Mouse (Mus musculus) CH12.LX (cell line): ENCODE measurements around the gene Helz. TPM values are rescaled to one million over a fixed set of nuclear protein-coding genes. Genes with fewer than 3 reads are reported as not detected.

Experiments
- DNase-seq: peaks from one replicate; pipeline ENCODE4 v3.0.0-alpha.2; 2013; ENCODE audit errors: extremely low read depth
- H3K27ac ChIP-seq: 2 replicates; pipeline ENCODE4 v1.5.1; 2012; ENCODE audit warnings: low read depth, mild to moderate bottlenecking, control low read depth, moderate library complexity; ENCODE audit not compliant: insufficient read depth
- H3K27me3 ChIP-seq: replicated peaks from 2 replicates; pipeline ENCODE3; 2012; ENCODE audit warnings: inconsistent platforms
- H3K36me3 ChIP-seq, 2 experiments: replicated peaks in 1 of 2; 2 replicates each; pipeline versions ENCODE3 to v1.6.1; 2012; ENCODE audit warnings: inconsistent platforms in 1 of 2, low read length in 1 of 2, mild to moderate bottlenecking in 1 of 2, mixed read lengths in 1 of 2, moderate library complexity in 1 of 2; ENCODE audit not compliant: control insufficient read depth in 1 of 2, insufficient read depth in 1 of 2
- H3K4me1 ChIP-seq, 2 experiments: 2 replicates each; pipeline ENCODE4 v1.6.1; 2012; ENCODE audit warnings: inconsistent platforms in 1 of 2, moderate library complexity in 1 of 2; ENCODE audit not compliant: insufficient read depth in 2 of 2, control insufficient read depth in 1 of 2
- H3K4me2 ChIP-seq: 2 replicates; pipeline ENCODE4 v1.6.1; 2012; ENCODE audit warnings: low read depth, mild to moderate bottlenecking, control low read depth; ENCODE audit not compliant: poor library complexity, insufficient read depth, severe bottlenecking
- H3K4me3 ChIP-seq, 3 experiments: fragments of 150-350 bp in 1 of 3; sonication (generic) in 1 of 3; replicated peaks in 1 of 3; 2 replicates each; pipeline versions ENCODE3 to v1.5.1; 2011 to 2012; ENCODE audit warnings: low read depth in 2 of 3, low read length in 2 of 3, mild to moderate bottlenecking in 2 of 3, moderate library complexity in 2 of 3, control low read depth in 1 of 3, improper control_type of control experiment in 1 of 3, inconsistent platforms in 1 of 3, mixed read lengths in 1 of 3; ENCODE audit not compliant: poor library complexity in 1 of 3
- H3K79me2 ChIP-seq: replicated peaks from 2 replicates; pipeline ENCODE4 v1.6.1; 2012; ENCODE audit warnings: mild to moderate bottlenecking, moderate library complexity; ENCODE audit not compliant: control insufficient read depth, poor library complexity, insufficient read depth, severe bottlenecking; ENCODE audit errors: extremely low read depth
- H3K9ac ChIP-seq: 2 replicates; pipeline ENCODE4 v1.6.1; 2012; ENCODE audit warnings: low read depth, mild to moderate bottlenecking, control low read depth, moderate library complexity; ENCODE audit not compliant: insufficient read depth
- H3K9me3 ChIP-seq: replicated peaks from 2 replicates; pipeline ENCODE3; 2012; ENCODE audit warnings: low read length, inconsistent platforms, mixed read lengths
- BHLHE40 ChIP-seq: IDR thresholded peaks from 2 replicates; pipeline ENCODE4 v1.6.1; 2011; ENCODE audit warnings: mild to moderate bottlenecking, low read depth, low read length, improper control_type of control experiment
- ELF1 ChIP-seq: IDR thresholded peaks from 2 replicates; pipeline ENCODE4 v1.6.1; 2014; ENCODE audit warnings: low read depth, mild to moderate bottlenecking, inconsistent platforms, low read length, improper control_type of control experiment
- ETS1 ChIP-seq: conservative IDR thresholded peaks from 2 replicates; pipeline ENCODE4 v1.6.1; 2012; ENCODE audit warnings: low read depth, mild to moderate bottlenecking, inconsistent platforms, low read length, improper control_type of control experiment, moderate library complexity
- HCFC1 ChIP-seq: IDR thresholded peaks from 2 replicates; pipeline ENCODE4 v1.6.1; 2012; ENCODE audit warnings: low read depth, mild to moderate bottlenecking, inconsistent platforms, low read length, improper control_type of control experiment
- JUND ChIP-seq: conservative IDR thresholded peaks from 2 replicates; pipeline ENCODE4 v1.6.1; 2011; ENCODE audit warnings: low read depth, low read length, improper control_type of control experiment
- KAT2A ChIP-seq: IDR thresholded peaks from 2 replicates; pipeline ENCODE4 v1.6.1; 2012; ENCODE audit warnings: low read length, improper control_type of control experiment, inconsistent platforms; ENCODE audit not compliant: insufficient replicate concordance
- MAFK ChIP-seq: IDR thresholded peaks from 2 replicates; pipeline ENCODE4 v1.6.1; 2011; ENCODE audit warnings: low read length, improper control_type of control experiment; ENCODE audit not compliant: insufficient replicate concordance
- MAZ ChIP-seq: IDR thresholded peaks from 2 replicates; pipeline ENCODE4 v1.6.1; 2012; ENCODE audit warnings: low read depth, mild to moderate bottlenecking, inconsistent platforms, low read length, improper control_type of control experiment, moderate library complexity
- NELFE ChIP-seq: IDR thresholded peaks from 2 replicates; pipeline ENCODE4 v1.6.1; 2011; ENCODE audit warnings: low read depth, low read length, improper control_type of control experiment
- PAX5 ChIP-seq: IDR thresholded peaks from 2 replicates; pipeline ENCODE4 v1.6.1; 2012; ENCODE audit warnings: low read length, inconsistent platforms, mixed read lengths
- RAD21 ChIP-seq: IDR thresholded peaks from 2 replicates; pipeline ENCODE4 v1.6.1; 2011; ENCODE audit warnings: low read depth, mild to moderate bottlenecking, low read length, improper control_type of control experiment, moderate library complexity
- SMC3 ChIP-seq: IDR thresholded peaks from 2 replicates; pipeline ENCODE4 v1.6.1; 2011; ENCODE audit warnings: low read depth, low read length, improper control_type of control experiment
- TCF12 ChIP-seq: IDR thresholded peaks from 2 replicates; pipeline ENCODE4 v1.6.1; 2014; ENCODE audit warnings: low read depth, mild to moderate bottlenecking, inconsistent platforms, low read length, improper control_type of control experiment
- USF1 ChIP-seq: IDR thresholded peaks from 2 replicates; pipeline ENCODE4 v1.6.1; 2014; ENCODE audit warnings: low read depth, mild to moderate bottlenecking, inconsistent platforms, low read length, improper control_type of control experiment
- ZMIZ1 ChIP-seq: IDR thresholded peaks from 2 replicates; pipeline ENCODE4 v1.6.1; 2012; ENCODE audit warnings: low read depth, mild to moderate bottlenecking, inconsistent platforms, low read length, improper control_type of control experiment
- dilution Hi-C: fragments of 300-500 bp; cut with MboI; formaldehyde crosslinking; loops from 2 replicates; pipeline ENCODE4 v1.14.3; 2020; ENCODE audit warnings: low sequenced_read_pairs; ENCODE audit not compliant: extremely low pct_unique_long_range_greater_than_20kb, extremely low pct_ligation_motif_present
- in situ Hi-C: fragments of 300-500 bp; cut with MboI; formaldehyde crosslinking; loops from 3 replicates; pipeline ENCODE4 v1.14.3; 2019; ENCODE audit warnings: low sequenced_read_pairs, low pct_ligation_motif_present, low pct_unique_long_range_greater_than_20kb, mixed read lengths
- polyA plus RNA-seq: library from polyadenylated mRNA; unstranded; fragments of >175 nt; gene quantifications from 2 replicates; pipeline ENCODE4 v1.2.1, GENCODE M21; 2012; ENCODE audit warnings: low read depth; ENCODE audit not compliant: insufficient read length
- total RNA-seq, 2 experiments: library from RNA; depleted of rRNA; stranded (reverse); fragments of 300-350 nt in 1 of 2; fragments of >200 nt in 1 of 2; gene quantifications; 2 replicates each; pipeline ENCODE4 v1.2.3; 2012 to 2014

Gene Helz
- total and polyA plus RNA-seq, 3 experiments = 11.5 to 44.4 (median 22.2) TPM

DNA sequence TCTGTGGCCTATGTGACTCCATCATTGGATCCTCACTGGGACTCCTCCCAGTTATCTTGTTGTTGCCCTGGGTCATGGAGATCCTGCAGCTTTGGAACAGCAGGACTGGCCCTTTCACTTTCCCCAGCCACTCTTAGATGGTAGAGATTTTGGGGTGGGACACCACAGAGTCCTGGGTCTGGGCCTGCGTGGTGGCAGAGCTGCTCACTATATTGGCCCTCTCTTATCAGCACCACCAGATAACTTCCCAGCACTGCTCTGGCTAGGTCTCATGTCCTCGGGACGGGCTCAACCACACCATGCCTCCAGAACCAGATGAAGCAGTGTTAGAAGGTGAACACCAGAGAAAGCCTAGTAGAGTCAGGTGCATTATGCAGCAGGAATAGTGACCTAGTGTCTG lies 99.6 kb downstream of the Helz start:
- peaks cover 68 to 85% of the 10 kb centered on the region in 2 experiments for H3K36me3 ChIP-seq

DNA sequence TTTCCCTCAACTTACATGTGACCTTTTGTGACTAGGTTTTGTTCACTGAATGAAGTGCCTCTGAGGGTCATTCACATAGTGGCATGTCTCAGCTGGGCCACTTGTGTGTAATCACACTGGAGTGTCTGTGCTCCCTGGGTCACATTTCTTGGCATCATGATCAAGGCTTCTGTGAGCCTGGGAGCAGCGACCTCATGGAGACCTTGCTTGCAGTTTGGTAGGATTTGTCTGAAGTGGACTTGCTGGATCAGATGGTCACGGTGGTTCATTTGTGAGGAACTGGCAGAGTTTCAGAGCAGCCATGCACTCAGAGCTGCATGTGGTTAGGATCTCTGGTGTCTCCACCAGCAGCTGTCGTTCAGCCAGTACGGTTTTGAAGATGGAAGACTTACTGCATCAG lies 100.9 kb downstream of the Helz start:
- no peaks in the 10 kb centered on the region for H3K9me3 ChIP-seq
- no peak overlapping the region for H3K4me2 ChIP-seq
- H3K36me3 ChIP-seq = peaks cover 69 to 87% of the 10 kb centered on the region in 2 experiments
- in situ Hi-C loops (loop anchor here (25.0 kb wide), 1 partner anchor 339 kb away; no protein-coding TSS in a partner anchor), dilution Hi-C loops (no loop called here)
- H3K4me3 ChIP-seq = no peak overlapping the region
- H3K4me1 ChIP-seq = peaks cover 0 to 15% of the 10 kb centered on the region in 2 experiments; a peak in 2 of 4 replicates
- no peak for DNase-seq
- no peak overlapping the region for H3K9ac ChIP-seq
- no peaks in the 10 kb centered on the region for H3K27me3 ChIP-seq
- no peaks in the 10 kb centered on the region for H3K79me2 ChIP-seq
- no peak for TF ChIP-seq SMC3
- H3K27ac ChIP-seq = no peak overlapping the region

More for the DNA sequence above, 99.6 kb downstream of the Helz start:
- Histone ChIP-seq H3K4me1 (peaks cover 0 to 15% of the 10 kb centered on the region in 2 experiments; a peak in 2 of 4 replicates), H3K27ac (no peak overlapping the region), H3K4me2 (no peak overlapping the region), H3K27me3 (no peaks in the 10 kb centered on the region), H3K79me2 (no peaks in the 10 kb centered on the region), H3K9me3 (no peaks in the 10 kb centered on the region), H3K4me3 (no peak overlapping the region), H3K9ac (no peak overlapping the region)
- TF ChIP-seq ETS1 (no peak), KAT2A (no peak), ZMIZ1 (no peak)
- no peak for DNase-seq
- dilution Hi-C loops = no loop called here
- in situ Hi-C loops = loop anchor here (25.0 kb wide), 1 partner anchor 340 kb away; no protein-coding TSS in a partner anchor

DNA sequence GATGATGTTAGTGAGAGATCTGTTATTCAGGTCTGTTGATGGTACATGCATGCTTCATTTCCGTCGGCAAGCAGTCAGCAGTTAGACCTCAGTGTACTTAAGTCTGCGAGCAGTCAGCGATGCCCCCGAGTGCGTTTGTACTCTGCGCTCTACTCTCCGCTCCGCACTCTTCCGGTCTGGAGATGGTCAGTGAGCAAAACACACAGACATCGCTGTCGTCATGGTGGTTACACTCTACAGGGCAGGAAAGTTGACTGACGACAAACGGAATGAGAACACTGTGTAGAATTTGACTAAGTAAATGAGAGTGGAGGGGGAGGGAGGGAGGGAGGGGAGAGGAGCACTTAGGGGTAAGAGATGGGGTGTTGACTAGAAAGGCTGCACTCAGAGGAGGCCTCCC lies 101.7 kb downstream of the Helz start:
- H3K4me1 ChIP-seq = peaks cover 0 to 15% of the 10 kb centered on the region in 2 experiments; a peak in 2 of 4 replicates
- no peaks in the 10 kb centered on the region for H3K79me2 ChIP-seq
- in situ Hi-C loops = loop anchor here (25.0 kb wide), 1 partner anchor 338 kb away; no protein-coding TSS in a partner anchor
- H3K27me3 ChIP-seq = no peaks in the 10 kb centered on the region
- no peak overlapping the region for H3K4me3 ChIP-seq
- no peak overlapping the region for H3K4me2 ChIP-seq
- TF ChIP-seq KAT2A (no peak), MAFK (no peak), USF1 (no peak), NELFE (no peak), HCFC1 (no peak), ZMIZ1 (no peak), ELF1 (no peak), ETS1 (no peak), MAZ (no peak), RAD21 (no peak), SMC3 (no peak), PAX5 (no peak), BHLHE40 (no peak), JUND (no peak), TCF12 (no peak)
- TF ChIP-seq, all 38 proteins: peak for 0
- Histone ChIP-seq H3K36me3 (peaks cover 65 to 85% of the 10 kb centered on the region in 2 experiments), H3K9ac (no peak overlapping the region), H3K9me3 (no peaks in the 10 kb centered on the region), H3K27ac (no peak overlapping the region)
- dilution Hi-C loops = no loop called here
- no peak for DNase-seq
